Mouse (Mus musculus): ENCODE measurements around the gene Trim44. TPM values are rescaled to one million over a fixed set of nuclear protein-coding genes. Genes with fewer than 3 reads are reported as not detected.

Trim44 gene
- polyA plus RNA-seq, 1 experiment from 2014 or later, result 48.4 TPM

GRCm38 (mm10) chr2:102253204-102253603 lies 154.4 kb downstream of the Trim44 start:
- H3K4me3 ChIP-seq (ENCODE audit: low read depth, low read length), result no peak overlapping the region
- H3K27me3 ChIP-seq (ENCODE audit: control insufficient read depth, insufficient read depth, low read length), result no peaks in the 10 kb centered on the region
- H3K9me3 ChIP-seq (ENCODE audit: control insufficient read depth, low read length), result no peaks in the 10 kb centered on the region
- DNase-seq (ENCODE audit: low spot score) (no peak), ATAC-seq (ENCODE audit: insufficient read depth, low FRiP score, low TSS enrichment) (no peak)
- no peak overlapping the region for H3K4me2 ChIP-seq (ENCODE audit: low read depth)
- H3K4me1 ChIP-seq (ENCODE audit: control insufficient read depth, insufficient read depth, low read length), result peaks cover 4% of the 10 kb centered on the region; the same call in 1 of the 2 replicates
- no peak overlapping the region for H3K9ac ChIP-seq (ENCODE audit: low read length)
- WGBS, result 91% methylated on average over 7 of the region's 7 CpGs
- no peaks in the 10 kb centered on the region for H3K36me3 ChIP-seq (ENCODE audit: control insufficient read depth, insufficient read depth, low read length)
- no peak overlapping the region for H3K27ac ChIP-seq (ENCODE audit: low read depth, low read length)

- WGBS, result 86% methylated on average over 4 of the region's 4 CpGs
- H3K9me3 ChIP-seq (ENCODE audit: control insufficient read depth, low read length), result no peaks in the 10 kb centered on the region
- no peak for ATAC-seq (ENCODE audit: insufficient read depth, low FRiP score, low TSS enrichment)
Measured at GRCm38 (mm10) chr2:102252651-102253050, 155.0 kb downstream of the Trim44 start.

More at GRCm38 (mm10) chr2:102252651-102253050, 155.0 kb downstream of the Trim44 start:
- Histone ChIP-seq H3K27me3 (ENCODE audit: control insufficient read depth, insufficient read depth, low read length) (no peaks in the 10 kb centered on the region), H3K4me1 (ENCODE audit: control insufficient read depth, insufficient read depth, low read length) (peaks cover under 1% of the 10 kb centered on the region; the same call in 1 of the 2 replicates), H3K4me3 (ENCODE audit: low read depth, low read length) (no peak overlapping the region), H3K36me3 (ENCODE audit: control insufficient read depth, insufficient read depth, low read length) (no peaks in the 10 kb centered on the region), H3K9ac (ENCODE audit: low read length) (no peak overlapping the region), H3K4me2 (ENCODE audit: low read depth) (no peak overlapping the region), H3K27ac (ENCODE audit: low read depth, low read length) (no peak overlapping the region)
- DNase-seq (ENCODE audit: low spot score), result no peak

Other genes starting within 250 kb of the Trim44 start
- gene Ldlrad3, start 221.4 kb downstream of the Trim44 start, polyA plus RNA-seq (2014; fragmentation: Nextera tagmentation; extraction: Ambion mirVana), result 56.2 and 64.9 TPM in 2 replicates
- 22.3 and 22.5 TPM in 2 replicates for gene Fjx1, start 44.7 kb upstream of the Trim44 start, polyA plus RNA-seq (2014; fragmentation: Nextera tagmentation; extraction: Ambion mirVana)
- 3.8 and 4.4 TPM in 2 replicates for gene Pamr1, start 142.2 kb upstream of the Trim44 start, polyA plus RNA-seq (2014; fragmentation: Nextera tagmentation; extraction: Ambion mirVana)